ENCODE assay signal across 7 mouse cellular contexts in genomic region chr5:76040454-76041203, GRCm38 (mm10).
A peak's percentile ranks its signal among the peaks of the same experiment; 100 is the strongest.
DNase-seq lines count a peak whose midpoint lies in the region; ATAC-seq lines count a peak whose summit lies in the region.

No protein-coding gene starts in this region.

- intact Hi-C loops in heart, postnatal 36 days (cut with DNase I) = loop anchor here (2.0 to 5.0 kb wide), 2 partner anchors 26 to 82 kb away; no protein-coding TSS in a partner anchor

- ATAC-seq in megakaryocyte, adult 5-6 weeks (ENCODE audit: poor library complexity, severe bottlenecking) = 0 out of 2 replicates have a peak, but pooled peaks have one; percentile 49
- no peak for ATAC-seq in inflammation-experienced regulatory T-cells, adult 6 months
- no peak for ATAC-seq in erythroid progenitor cell, adult 5-6 weeks (replicated peaks; ENCODE audit: low FRiP score, poor library complexity, severe bottlenecking)

- DNase-seq in right cerebral cortex, postnatal 14 days = peak; percentile 9
- DNase-seq in right cerebral cortex, adult 2 months (ENCODE audit: low spot score in 2 of 2) = no peak
- DNase-seq in adrenal gland, postnatal 14 days = peak; percentile 57
- peak; percentile 17 to 50 for DNase-seq in heart, postnatal 36 days

Comparison
In these comparisons a context has a peak if more than half of its experiments do, and no peak if none do; other contexts are left out.
1. DNase-seq: peak in right cerebral cortex, postnatal 14 days (single experiment), adrenal gland, postnatal 14 days (single experiment) and heart, postnatal 36 days (2 of 2); none in right cerebral cortex, adult 2 months (0 of 2).